Mouse (Mus musculus): Measurements from ENCODE around the gene Kif18b. TPM values are rescaled to one million over a fixed set of nuclear protein-coding genes. Genes with fewer than 3 reads are reported as not detected.

Kif18b gene
- polyA plus RNA-seq, 1 experiment from 2014 or later, result 8.3 TPM

- no peak for ATAC-seq (ENCODE audit: low FRiP score, low read depth)
- no peak overlapping the region for H3K27ac ChIP-seq
- H3K4me3 ChIP-seq, result no peak overlapping the region
- 0 out of 2 replicates have a peak, but pooled peaks cover 5% of the 10 kb centered on the region for H3K27me3 ChIP-seq (replicated peaks)
- H3K4me2 ChIP-seq (replicated peaks), result no peak overlapping the region
- no peaks in the 10 kb centered on the region for H3K4me1 ChIP-seq
- H3K36me3 ChIP-seq, result no peaks in the 10 kb centered on the region
- no peaks in the 10 kb centered on the region for H3K9me3 ChIP-seq
- no peak overlapping the region for H3K9ac ChIP-seq
- 91% methylated on average over 10 of the region's 10 CpGs for WGBS
Measured at GRCm38 (mm10) chr11:102930672-102931071, 5.7 kb upstream of the Kif18b start.

- Histone ChIP-seq H3K27ac (peak overlapping the region; percentile 69), H3K27me3 (replicated peaks) (no peaks in the 10 kb centered on the region), H3K9ac (no peak overlapping the region), H3K4me1 (peaks cover 22% of the 10 kb centered on the region), H3K4me2 (replicated peaks) (peak overlapping the region; percentile 74), H3K36me3 (peaks cover 5% of the 10 kb centered on the region; the same call in 1 of the 2 replicates), H3K9me3 (no peaks in the 10 kb centered on the region), H3K4me3 (peak overlapping the region; percentile 73)
- ATAC-seq (ENCODE audit: low FRiP score, low read depth), result no peak; the same call in 1 of the 2 replicates
- 4% methylated on average over 10 of the region's 10 CpGs for WGBS
Measured at GRCm38 (mm10) chr11:102925351-102925717, 410 bp upstream of the Kif18b start.

GRCm38 (mm10) chr11:102921491-102921890, 3.4 kb downstream of the Kif18b start:
- 77% methylated on average over 6 of the region's 6 CpGs for WGBS
- Histone ChIP-seq H3K9ac (no peak overlapping the region), H3K27ac (no peak overlapping the region)

GRCm38 (mm10) chr11:102918077-102918476, 6.8 kb downstream of the Kif18b start:
- no peak overlapping the region for H3K4me3 ChIP-seq
- ATAC-seq (ENCODE audit: low FRiP score, low read depth), result no peak
- no peak overlapping the region for H3K9ac ChIP-seq
- H3K4me1 ChIP-seq, result peaks cover 13% of the 10 kb centered on the region
- no peaks in the 10 kb centered on the region for H3K27me3 ChIP-seq (replicated peaks)
- WGBS, result 85% methylated on average over 4 of the region's 4 CpGs
- H3K36me3 ChIP-seq, result peaks cover 36% of the 10 kb centered on the region
- no peak overlapping the region for H3K4me2 ChIP-seq (replicated peaks)
- H3K27ac ChIP-seq, result no peak overlapping the region
- no peaks in the 10 kb centered on the region for H3K9me3 ChIP-seq

More at GRCm38 (mm10) chr11:102921491-102921890, 3.4 kb downstream of the Kif18b start:
- H3K4me3 ChIP-seq, result no peak overlapping the region
- no peaks in the 10 kb centered on the region for H3K9me3 ChIP-seq
- H3K36me3 ChIP-seq, result peaks cover 5% of the 10 kb centered on the region; the same call in 1 of the 2 replicates
- no peak for ATAC-seq (ENCODE audit: low FRiP score, low read depth)
- H3K4me2 ChIP-seq (replicated peaks), result no peak overlapping the region
- peaks cover 22% of the 10 kb centered on the region for H3K4me1 ChIP-seq
- no peaks in the 10 kb centered on the region for H3K27me3 ChIP-seq (replicated peaks)

- Histone ChIP-seq H3K4me1 (no peaks in the 10 kb centered on the region), H3K27ac (no peak overlapping the region), H3K27me3 (replicated peaks) (no peaks in the 10 kb centered on the region), H3K9me3 (no peaks in the 10 kb centered on the region), H3K36me3 (peaks cover 44% of the 10 kb centered on the region), H3K4me3 (no peak overlapping the region), H3K9ac (no peak overlapping the region), H3K4me2 (replicated peaks) (no peak overlapping the region)
- ATAC-seq (ENCODE audit: low FRiP score, low read depth), result no peak
- WGBS, result 88% methylated on average over 9 of the region's 9 CpGs
Measured at GRCm38 (mm10) chr11:102915380-102915779, 9.5 kb downstream of the Kif18b start.

GRCm38 (mm10) chr11:102911376-102911775, 13.5 kb downstream of the Kif18b start:
- H3K9ac ChIP-seq, result no peak overlapping the region
- 73% methylated on average over 7 of the region's 7 CpGs for WGBS
- peaks cover 83% of the 10 kb centered on the region for H3K36me3 ChIP-seq
- ATAC-seq (ENCODE audit: low FRiP score, low read depth), result no peak
- no peaks in the 10 kb centered on the region for H3K9me3 ChIP-seq
- H3K4me1 ChIP-seq, result no peaks in the 10 kb centered on the region
- H3K27ac ChIP-seq, result no peak overlapping the region
- H3K4me3 ChIP-seq, result no peak overlapping the region
- no peaks in the 10 kb centered on the region for H3K27me3 ChIP-seq (replicated peaks)
- no peak overlapping the region for H3K4me2 ChIP-seq (replicated peaks)

GRCm38 (mm10) chr11:102903654-102904053, 21.3 kb downstream of the Kif18b start:
- Histone ChIP-seq H3K4me3 (no peak overlapping the region), H3K9ac (no peak overlapping the region), H3K4me1 (0 out of 2 replicates have a peak, but pooled peaks cover 4% of the 10 kb centered on the region), H3K4me2 (replicated peaks) (no peak overlapping the region), H3K27ac (no peak overlapping the region), H3K36me3 (peaks cover 35% of the 10 kb centered on the region), H3K27me3 (replicated peaks) (no peaks in the 10 kb centered on the region), H3K9me3 (no peaks in the 10 kb centered on the region)
- 67% methylated on average over 7 of the region's 7 CpGs for WGBS
- no peak for ATAC-seq (ENCODE audit: low FRiP score, low read depth)

GRCm38 (mm10) chr11:102902107-102902506, 22.8 kb downstream of the Kif18b start:
- no peak overlapping the region for H3K4me2 ChIP-seq (replicated peaks)
- H3K4me3 ChIP-seq, result no peak overlapping the region
- H3K36me3 ChIP-seq, result peaks cover 19% of the 10 kb centered on the region
- no peak overlapping the region for H3K27ac ChIP-seq
- no peak for ATAC-seq (ENCODE audit: low FRiP score, low read depth)
- 80% methylated on average over 5 of the region's 5 CpGs for WGBS
- H3K27me3 ChIP-seq (replicated peaks), result no peaks in the 10 kb centered on the region
- no peak overlapping the region for H3K9ac ChIP-seq
- H3K4me1 ChIP-seq, result 0 out of 2 replicates have a peak, but pooled peaks cover 4% of the 10 kb centered on the region
- no peaks in the 10 kb centered on the region for H3K9me3 ChIP-seq

- H3K27ac ChIP-seq, result no peak overlapping the region
- H3K27me3 ChIP-seq (replicated peaks), result peaks cover 8% of the 10 kb centered on the region
- 67% methylated on average over 4 of the region's 4 CpGs for WGBS
- peak; percentile 21; the same call in 1 of the 2 replicates for ATAC-seq (ENCODE audit: low FRiP score, low read depth)
- H3K4me1 ChIP-seq, result 0 out of 2 replicates have a peak, but pooled peaks cover 4% of the 10 kb centered on the region
- H3K36me3 ChIP-seq, result peaks cover 10% of the 10 kb centered on the region; the same call in 1 of the 2 replicates
- H3K9me3 ChIP-seq, result no peaks in the 10 kb centered on the region
- H3K9ac ChIP-seq, result no peak overlapping the region
- H3K4me3 ChIP-seq, result no peak overlapping the region
- no peak overlapping the region for H3K4me2 ChIP-seq (replicated peaks)
Measured at GRCm38 (mm10) chr11:102901199-102901598, 23.7 kb downstream of the Kif18b start.

- peaks cover 10% of the 10 kb centered on the region for H3K27me3 ChIP-seq (replicated peaks)
- WGBS, result 12% methylated on average over 7 of the region's 7 CpGs
- H3K27ac ChIP-seq, result no peak within 1 kb of the TSS
Measured at GRCm38 (mm10) chr11:102900763-102901162, 24.2 kb downstream of the Kif18b start, which contains the start of gene Gfap. Gene Gfap (minus strand): TSS chr11:102900912.

GRCm38 (mm10) chr11:102898408-102898807, 26.5 kb downstream of the Kif18b start:
- no peak overlapping the region for H3K27ac ChIP-seq
- no peak overlapping the region for H3K4me3 ChIP-seq
- no peaks in the 10 kb centered on the region for H3K9me3 ChIP-seq
- WGBS, result 76% methylated on average over 9 of the region's 9 CpGs
- peaks cover 33% of the 10 kb centered on the region for H3K27me3 ChIP-seq (replicated peaks)
- ATAC-seq (ENCODE audit: low FRiP score, low read depth), result no peak
- no peak overlapping the region for H3K4me2 ChIP-seq (replicated peaks)
- no peak overlapping the region for H3K9ac ChIP-seq
- H3K4me1 ChIP-seq, result 0 out of 2 replicates have a peak, but pooled peaks cover 5% of the 10 kb centered on the region
- H3K36me3 ChIP-seq, result no peaks in the 10 kb centered on the region

More at GRCm38 (mm10) chr11:102900763-102901162, 24.2 kb downstream of the Kif18b start, which contains the start of gene Gfap:
- H3K9ac ChIP-seq, result no peak within 1 kb of the TSS
- H3K9me3 ChIP-seq, result no peaks in the 10 kb centered on the region
- no peak within 1 kb of the TSS for H3K4me3 ChIP-seq
- 0 out of 2 replicates have a peak, but pooled peaks cover 4% of the 10 kb centered on the region for H3K4me1 ChIP-seq
- ATAC-seq (ENCODE audit: low FRiP score, low read depth), result 0 out of 2 replicates have a peak, but pooled peaks have one; percentile 17
- no peak within 1 kb of the TSS for H3K4me2 ChIP-seq (replicated peaks)
- peaks cover 6% of the 10 kb centered on the region; the same call in 1 of the 2 replicates for H3K36me3 ChIP-seq

- Histone ChIP-seq H3K36me3 (no peaks in the 10 kb centered on the region), H3K4me1 (peaks cover 10% of the 10 kb centered on the region), H3K4me2 (replicated peaks) (no peak overlapping the region), H3K9me3 (no peaks in the 10 kb centered on the region), H3K27ac (no peak overlapping the region), H3K4me3 (no peak overlapping the region), H3K9ac (no peak overlapping the region), H3K27me3 (replicated peaks) (peaks cover 49% of the 10 kb centered on the region)
- no peak for ATAC-seq (ENCODE audit: low FRiP score, low read depth)
- WGBS, result 77% methylated on average over 20 of the region's 20 CpGs
Measured at GRCm38 (mm10) chr11:102896641-102897040, 28.3 kb downstream of the Kif18b start.

GRCm38 (mm10) chr11:102895779-102896178, 29.1 kb downstream of the Kif18b start:
- H3K4me3 ChIP-seq, result no peak overlapping the region
- WGBS, result 83% methylated on average over 9 of the region's 9 CpGs
- H3K36me3 ChIP-seq, result no peaks in the 10 kb centered on the region
- H3K4me1 ChIP-seq, result peaks cover 6% of the 10 kb centered on the region
- H3K9ac ChIP-seq, result no peak overlapping the region
- H3K27me3 ChIP-seq (replicated peaks), result peaks cover 52% of the 10 kb centered on the region
- ATAC-seq (ENCODE audit: low FRiP score, low read depth), result no peak
- H3K9me3 ChIP-seq, result no peaks in the 10 kb centered on the region
- H3K4me2 ChIP-seq (replicated peaks), result no peak overlapping the region
- no peak overlapping the region for H3K27ac ChIP-seq

All from neural tube, embryonic 12.5 days (tissue).